Mouse (Mus musculus): ENCODE data around the gene Cdc42ep3. TPM values are rescaled to one million over a fixed set of nuclear protein-coding genes. Genes with fewer than 3 reads are reported as not detected.

Cdc42ep3 gene
- polyA plus RNA-seq, 1 experiment from 2014 or later: 56.8 TPM

DNA sequence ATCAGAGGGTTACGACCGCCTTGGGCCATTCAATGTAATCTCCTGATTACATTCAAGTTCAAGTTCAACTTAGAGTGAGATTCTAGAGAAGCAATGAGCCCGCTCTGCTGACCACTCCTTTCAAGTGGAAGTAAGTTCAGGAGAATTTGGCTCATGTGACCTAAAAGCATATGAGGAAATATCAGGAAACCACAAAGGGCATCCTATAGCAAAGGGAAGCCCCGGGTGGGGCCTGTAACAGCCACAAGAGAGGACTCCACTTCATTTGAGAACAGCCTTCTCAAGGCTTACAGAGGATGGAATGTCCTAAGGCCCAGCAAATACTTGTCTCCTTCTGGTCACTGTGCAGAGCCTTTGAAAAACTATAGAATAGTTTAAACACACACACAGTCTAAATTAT lies 7.6 kb downstream of the Cdc42ep3 start:
- Histone ChIP-seq H3K9me3 (ENCODE audit: low read length) (no peaks in the 10 kb centered on the region), H3K9ac (replicated peaks; ENCODE audit: low read length) (no peak overlapping the region), H3K4me2 (replicated peaks; ENCODE audit: low read depth, low read length) (no peak overlapping the region), H3K27ac (ENCODE audit: low read length) (no peak overlapping the region), H3K4me1 (ENCODE audit: insufficient read depth, low read length) (0 out of 2 replicates have a peak, but pooled peaks cover 7% of the 10 kb centered on the region), H3K4me3 (ENCODE audit: low read length) (no peak overlapping the region), H3K36me3 (ENCODE audit: insufficient read depth, low read length) (no peaks in the 10 kb centered on the region), H3K27me3 (ENCODE audit: insufficient read depth, low read length) (no peaks in the 10 kb centered on the region; the same call in 1 of the 2 replicates)
- no peak for ATAC-seq (ENCODE audit: low FRiP score, low TSS enrichment)
- WGBS: 87% methylated on average over 4 of the region's 4 CpGs

DNA sequence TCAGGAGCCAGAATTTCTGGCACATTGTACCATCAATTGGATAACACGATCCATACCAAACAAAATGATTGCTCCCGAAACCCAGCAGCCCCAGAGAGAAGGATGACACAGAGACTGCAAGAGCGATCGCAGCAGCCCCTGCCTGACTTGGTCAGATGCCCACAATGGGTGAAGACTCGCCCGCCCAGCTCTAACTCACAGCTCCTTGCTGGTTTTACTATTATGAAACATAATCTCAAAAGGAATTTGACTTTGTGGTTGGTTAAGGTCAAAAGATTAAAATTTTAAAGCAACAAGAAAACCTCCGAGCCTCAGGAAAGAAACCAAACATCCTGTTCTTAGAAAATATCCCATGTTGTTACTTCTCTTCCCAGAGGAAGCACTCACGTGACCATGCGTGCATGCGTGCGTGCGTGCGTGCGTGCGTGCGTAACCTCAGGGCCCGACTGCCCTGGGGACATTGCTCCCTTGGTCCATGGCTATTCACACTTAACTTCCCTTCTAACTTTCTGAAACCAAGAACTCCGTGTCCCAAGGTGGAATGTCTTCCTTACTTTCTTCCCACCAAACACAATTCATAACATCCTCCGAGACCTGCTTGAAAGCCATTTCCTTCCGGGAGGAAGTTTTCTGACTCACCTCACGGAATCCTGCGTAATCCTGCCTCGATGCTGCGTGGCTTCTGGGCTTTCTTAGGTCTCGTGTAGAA lies 9.7 kb downstream of the Cdc42ep3 start:
- no peak overlapping the region for H3K9ac ChIP-seq (replicated peaks; ENCODE audit: low read length)
- H3K4me2 ChIP-seq (replicated peaks; ENCODE audit: low read depth, low read length): no peak overlapping the region
- no peaks in the 10 kb centered on the region for H3K9me3 ChIP-seq (ENCODE audit: low read length)
- no peaks in the 10 kb centered on the region for H3K36me3 ChIP-seq (ENCODE audit: insufficient read depth, low read length)
- 0 out of 2 replicates have a peak, but pooled peaks cover under 1% of the 10 kb centered on the region for H3K4me1 ChIP-seq (ENCODE audit: insufficient read depth, low read length)
- H3K4me3 ChIP-seq (ENCODE audit: low read length): no peak overlapping the region
- no peak overlapping the region for H3K27ac ChIP-seq (ENCODE audit: low read length)
- H3K27me3 ChIP-seq (ENCODE audit: insufficient read depth, low read length): no peaks in the 10 kb centered on the region
- ATAC-seq (ENCODE audit: low FRiP score, low TSS enrichment): no peak
- WGBS: 78% methylated on average over 25 of the region's 25 CpGs

GRCm38 (mm10) chr17:79343334-79343946 lies 11.5 kb downstream of the Cdc42ep3 start:
- H3K27me3 ChIP-seq (ENCODE audit: insufficient read depth, low read length): no peaks in the 10 kb centered on the region
- no peak for ATAC-seq (ENCODE audit: low FRiP score, low TSS enrichment)
- no peak overlapping the region for H3K9ac ChIP-seq (replicated peaks; ENCODE audit: low read length)
- no peak overlapping the region for H3K4me3 ChIP-seq (ENCODE audit: low read length)
- no peaks in the 10 kb centered on the region for H3K9me3 ChIP-seq (ENCODE audit: low read length)
- no peaks in the 10 kb centered on the region for H3K4me1 ChIP-seq (ENCODE audit: insufficient read depth, low read length)
- H3K36me3 ChIP-seq (ENCODE audit: insufficient read depth, low read length): no peaks in the 10 kb centered on the region
- no peak overlapping the region for H3K4me2 ChIP-seq (replicated peaks; ENCODE audit: low read depth, low read length)
- H3K27ac ChIP-seq (ENCODE audit: low read length): no peak overlapping the region
- 70% methylated on average over 5 of the region's 5 CpGs for WGBS

GRCm38 (mm10) chr17:79342639-79343333 lies 12.1 kb downstream of the Cdc42ep3 start:
- Histone ChIP-seq H3K27ac (ENCODE audit: low read length) (no peak overlapping the region), H3K4me1 (ENCODE audit: insufficient read depth, low read length) (no peaks in the 10 kb centered on the region), H3K4me3 (ENCODE audit: low read length) (no peak overlapping the region), H3K36me3 (ENCODE audit: insufficient read depth, low read length) (no peaks in the 10 kb centered on the region; the same call in 1 of the 2 replicates), H3K9me3 (ENCODE audit: low read length) (no peaks in the 10 kb centered on the region), H3K4me2 (replicated peaks; ENCODE audit: low read depth, low read length) (no peak overlapping the region), H3K27me3 (ENCODE audit: insufficient read depth, low read length) (no peaks in the 10 kb centered on the region), H3K9ac (replicated peaks; ENCODE audit: low read length) (no peak overlapping the region)
- no peak for ATAC-seq (ENCODE audit: low FRiP score, low TSS enrichment)
- WGBS: 51% methylated on average over 3 of the region's 3 CpGs

DNA sequence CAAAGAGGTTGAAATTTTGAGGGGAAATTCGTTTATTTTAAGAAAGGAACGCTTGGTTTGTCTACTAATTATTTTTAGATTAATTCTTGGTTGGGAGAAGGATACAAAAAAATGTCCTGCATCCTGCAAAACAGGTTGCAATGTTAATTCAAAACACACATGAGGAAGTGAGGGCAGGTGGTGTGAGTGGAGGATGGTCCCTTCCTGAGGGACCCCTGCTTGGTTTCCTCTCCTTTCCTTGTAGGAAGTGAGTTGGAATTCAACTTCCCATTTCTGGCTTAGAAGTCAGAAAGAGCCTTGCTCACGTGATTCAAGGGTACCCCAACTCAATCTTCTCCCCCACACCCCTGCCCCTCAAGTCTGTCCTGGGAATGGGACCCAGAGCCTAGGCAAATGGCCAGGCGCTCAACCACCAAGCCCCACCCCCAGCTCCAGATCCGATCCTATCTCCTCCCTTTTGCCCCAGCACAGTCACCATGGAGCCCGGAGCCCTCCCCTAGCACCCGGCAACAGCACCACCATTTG lies 12.9 kb downstream of the Cdc42ep3 start:
- WGBS: 71% methylated on average over 7 of the region's 7 CpGs
- Histone ChIP-seq H3K27me3 (ENCODE audit: insufficient read depth, low read length) (no peaks in the 10 kb centered on the region), H3K9ac (replicated peaks; ENCODE audit: low read length) (no peak overlapping the region), H3K27ac (ENCODE audit: low read length) (no peak overlapping the region), H3K4me2 (replicated peaks; ENCODE audit: low read depth, low read length) (no peak overlapping the region), H3K36me3 (ENCODE audit: insufficient read depth, low read length) (no peaks in the 10 kb centered on the region; the same call in 1 of the 2 replicates), H3K4me1 (ENCODE audit: insufficient read depth, low read length) (no peaks in the 10 kb centered on the region), H3K9me3 (ENCODE audit: low read length) (no peaks in the 10 kb centered on the region), H3K4me3 (ENCODE audit: low read length) (no peak overlapping the region)
- ATAC-seq (ENCODE audit: low FRiP score, low TSS enrichment): no peak

GRCm38 (mm10) chr17:79337494-79337893 lies 17.4 kb downstream of the Cdc42ep3 start:
- Histone ChIP-seq H3K9me3 (ENCODE audit: low read length) (no peaks in the 10 kb centered on the region), H3K27me3 (ENCODE audit: insufficient read depth, low read length) (no peaks in the 10 kb centered on the region), H3K36me3 (ENCODE audit: insufficient read depth, low read length) (peaks cover 5% of the 10 kb centered on the region; the same call in 1 of the 2 replicates), H3K4me2 (replicated peaks; ENCODE audit: low read depth, low read length) (no peak overlapping the region), H3K27ac (ENCODE audit: low read length) (no peak overlapping the region), H3K9ac (replicated peaks; ENCODE audit: low read length) (no peak overlapping the region), H3K4me1 (ENCODE audit: insufficient read depth, low read length) (no peaks in the 10 kb centered on the region), H3K4me3 (ENCODE audit: low read length) (no peak overlapping the region)
- ATAC-seq (ENCODE audit: low FRiP score, low TSS enrichment): no peak
- 40% methylated on average over 3 of the region's 3 CpGs for WGBS

- WGBS: 89% methylated on average over 11 of the region's 11 CpGs
Observed at GRCm38 (mm10) chr17:79334701-79335100, 20.2 kb downstream of the Cdc42ep3 start.

DNA sequence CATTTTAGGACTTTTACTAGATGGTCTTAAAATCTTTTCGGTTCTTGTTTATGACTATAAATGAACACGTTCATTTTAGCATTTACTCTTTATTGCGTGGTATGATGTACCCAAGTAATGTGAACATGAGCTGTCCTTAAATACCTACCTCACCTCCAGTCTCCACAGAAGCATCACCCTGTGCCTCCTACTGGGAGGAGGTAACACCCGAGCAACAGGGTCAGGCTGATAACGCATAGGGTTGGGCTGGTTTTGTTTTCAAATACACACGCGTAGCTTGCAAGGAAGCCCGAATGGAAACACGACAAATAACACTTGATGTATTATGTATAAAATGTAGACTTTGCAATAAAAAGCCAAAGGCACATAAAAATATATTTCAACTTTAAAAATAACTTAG lies 21.2 kb downstream of the Cdc42ep3 start:
- no peak overlapping the region for H3K4me3 ChIP-seq (ENCODE audit: low read length)
- WGBS: 88% methylated on average over 9 of the region's 9 CpGs
- peaks cover 5% of the 10 kb centered on the region; the same call in 1 of the 2 replicates for H3K36me3 ChIP-seq (ENCODE audit: insufficient read depth, low read length)
- H3K27me3 ChIP-seq (ENCODE audit: insufficient read depth, low read length): no peaks in the 10 kb centered on the region
- no peak for ATAC-seq (ENCODE audit: low FRiP score, low TSS enrichment)
- H3K27ac ChIP-seq (ENCODE audit: low read length): no peak overlapping the region
- H3K4me2 ChIP-seq (replicated peaks; ENCODE audit: low read depth, low read length): no peak overlapping the region
- no peak overlapping the region for H3K9ac ChIP-seq (replicated peaks; ENCODE audit: low read length)
- no peaks in the 10 kb centered on the region for H3K4me1 ChIP-seq (ENCODE audit: insufficient read depth, low read length)
- H3K9me3 ChIP-seq (ENCODE audit: low read length): no peaks in the 10 kb centered on the region

More at GRCm38 (mm10) chr17:79334701-79335100, 20.2 kb downstream of the Cdc42ep3 start:
- no peak for ATAC-seq (ENCODE audit: low FRiP score, low TSS enrichment)
- Histone ChIP-seq H3K27ac (ENCODE audit: low read length) (no peak overlapping the region), H3K4me2 (replicated peaks; ENCODE audit: low read depth, low read length) (no peak overlapping the region), H3K9ac (replicated peaks; ENCODE audit: low read length) (no peak overlapping the region), H3K4me3 (ENCODE audit: low read length) (no peak overlapping the region), H3K36me3 (ENCODE audit: insufficient read depth, low read length) (peaks cover 5% of the 10 kb centered on the region; the same call in 1 of the 2 replicates), H3K27me3 (ENCODE audit: insufficient read depth, low read length) (no peaks in the 10 kb centered on the region), H3K4me1 (ENCODE audit: insufficient read depth, low read length) (no peaks in the 10 kb centered on the region), H3K9me3 (ENCODE audit: low read length) (no peaks in the 10 kb centered on the region)

DNA sequence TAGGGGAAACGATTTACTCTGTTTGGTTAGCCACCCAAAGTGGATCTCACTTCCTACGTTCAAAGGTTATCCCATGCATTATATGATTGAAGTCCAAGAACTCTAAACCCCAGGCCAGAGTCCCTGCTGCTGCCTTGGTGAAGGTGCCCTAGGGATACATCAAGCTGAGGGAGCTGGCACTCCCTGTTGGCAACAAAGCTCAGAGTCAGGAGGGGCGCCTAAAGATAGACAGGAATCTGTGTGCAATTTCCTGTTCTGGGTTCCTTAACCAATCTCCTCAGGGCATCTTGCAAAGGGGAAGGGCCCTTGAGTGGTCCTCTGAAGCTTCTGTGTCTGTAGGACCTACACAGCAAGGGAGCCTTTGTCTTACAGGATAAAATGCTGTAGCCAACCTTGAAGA lies 22.0 kb downstream of the Cdc42ep3 start:
- Histone ChIP-seq H3K9me3 (ENCODE audit: low read length) (no peaks in the 10 kb centered on the region), H3K9ac (replicated peaks; ENCODE audit: low read length) (no peak overlapping the region)
- WGBS: 77% methylated on average over 3 of the region's 3 CpGs

More for the DNA sequence above, 22.0 kb downstream of the Cdc42ep3 start:
- Histone ChIP-seq H3K4me2 (replicated peaks; ENCODE audit: low read depth, low read length) (no peak overlapping the region), H3K4me3 (ENCODE audit: low read length) (no peak overlapping the region), H3K4me1 (ENCODE audit: insufficient read depth, low read length) (no peaks in the 10 kb centered on the region), H3K27me3 (ENCODE audit: insufficient read depth, low read length) (no peaks in the 10 kb centered on the region), H3K36me3 (ENCODE audit: insufficient read depth, low read length) (peaks cover 5% of the 10 kb centered on the region; the same call in 1 of the 2 replicates), H3K27ac (ENCODE audit: low read length) (no peak overlapping the region)
- no peak for ATAC-seq (ENCODE audit: low FRiP score, low TSS enrichment)
